Mouse (Mus musculus) kidney, postnatal 36 days (tissue): Measurements from ENCODE around the gene Slc2a3.
"Not testable (repeated sequence)": the region's sequence is repeated elsewhere in the genome, so short reads cannot be mapped to it uniquely, and the experiment has no call there.

Experiments used
- DNase-seq, 2 experiments: peaks; one replicate each; pipeline ENCODE4 v3.0.0; 2021 to 2022; ENCODE audit warnings: mixed read lengths in 2 of 2

The Slc2a3 gene

DNA sequence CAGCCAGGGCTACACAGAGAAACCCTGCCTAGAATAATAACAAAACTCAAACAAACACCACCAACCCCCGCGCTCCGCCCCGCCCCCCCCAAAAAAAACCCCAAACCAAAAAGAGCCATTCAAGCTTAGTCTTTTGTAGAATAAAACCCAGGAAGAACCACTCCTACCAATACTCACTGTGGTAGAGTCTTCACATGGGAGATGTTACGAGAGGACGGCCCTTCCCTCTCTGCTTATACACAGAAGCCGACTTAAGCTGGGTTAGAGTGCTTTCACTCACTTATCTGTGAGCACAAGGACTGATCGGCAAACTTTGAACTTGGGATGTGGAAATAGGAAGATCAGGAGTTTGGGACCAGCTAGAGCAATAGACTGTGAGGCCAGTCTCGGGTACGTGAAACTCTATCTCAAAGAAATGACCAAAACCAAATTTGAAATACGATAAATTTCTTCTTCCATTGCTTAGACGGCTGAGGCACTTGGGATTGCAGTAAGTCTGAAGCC lies 95.1 kb downstream of the Slc2a3 start:
- DNase-seq = no peak

- no peak for DNase-seq
These were observed 97.7 kb downstream of the Slc2a3 start for GRCm38 (mm10) chr6:122703706-122704105.

- no peak for DNase-seq
These were observed 98.2 kb downstream of the Slc2a3 start for GRCm38 (mm10) chr6:122703251-122703650.

DNA sequence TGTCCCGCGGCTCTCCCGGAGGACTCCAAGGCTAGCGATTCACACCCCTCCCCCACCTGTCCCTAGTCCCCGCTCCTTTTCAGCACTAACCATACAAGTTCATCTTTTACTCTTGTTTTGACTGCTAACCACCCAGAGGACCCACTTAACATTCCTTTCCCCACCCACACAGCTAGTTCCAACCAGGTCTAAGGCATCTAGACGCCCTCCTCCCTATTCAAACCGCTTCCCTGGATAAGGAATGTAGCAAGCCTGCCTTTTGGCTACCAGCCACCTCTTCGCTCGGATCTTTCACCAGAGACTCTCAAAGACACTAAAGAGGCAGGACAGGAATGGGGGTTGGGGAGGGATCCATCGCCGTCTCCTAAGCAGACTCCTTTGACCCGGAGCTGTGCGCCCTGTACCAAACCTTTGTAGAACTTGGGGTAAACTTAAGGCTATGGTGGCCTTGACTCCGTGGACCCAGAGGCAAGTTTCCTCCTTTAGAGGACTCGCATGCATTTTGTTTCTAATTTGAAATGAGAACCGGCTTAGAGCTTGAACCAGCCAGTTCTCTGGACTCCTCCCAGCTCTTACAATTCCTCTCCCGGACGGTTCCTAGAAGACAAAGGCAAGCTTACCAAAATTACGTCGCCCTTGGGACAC lies 98.8 kb downstream of the Slc2a3 start:
- DNase-seq = peak; percentile 71 to 75

DNA sequence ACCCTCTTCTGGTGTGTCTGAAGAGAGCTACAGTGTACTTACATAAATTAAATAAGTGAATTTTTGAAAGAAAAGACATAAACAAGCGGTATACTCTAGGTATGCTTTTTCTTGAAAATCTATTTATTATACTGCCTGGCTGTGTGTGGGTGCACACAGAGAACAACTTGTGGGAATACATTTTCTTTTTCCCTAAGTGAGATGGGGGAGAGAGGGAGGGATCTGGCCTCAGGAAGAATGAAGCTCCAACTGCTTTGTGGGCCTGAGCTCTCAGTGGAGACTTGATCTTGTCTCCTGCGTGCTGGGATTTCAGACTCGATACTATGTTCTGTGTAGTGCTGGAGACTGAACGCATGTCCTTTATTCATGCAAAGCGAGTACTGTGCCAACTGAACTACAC lies 99.6 kb downstream of the Slc2a3 start:
- DNase-seq = no peak

DNA sequence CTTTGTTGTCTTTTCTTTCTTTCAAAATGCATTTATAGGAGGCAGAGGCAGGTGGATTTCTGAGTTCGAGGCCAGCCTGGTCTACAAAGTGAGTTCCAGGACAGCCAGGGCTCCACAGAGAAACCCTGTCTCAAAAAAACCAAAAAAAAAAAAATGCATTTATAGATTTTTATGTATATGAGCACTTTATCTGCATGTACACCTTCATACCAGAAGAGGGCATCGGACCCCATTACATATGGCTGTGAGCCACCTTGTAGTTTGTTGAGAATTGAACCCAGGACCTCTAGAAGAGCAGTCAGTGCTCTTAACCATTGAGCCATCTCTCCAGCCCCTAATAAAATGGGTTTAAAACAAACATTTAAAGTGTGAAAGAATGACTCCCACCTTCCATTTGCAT lies 101.8 kb downstream of the Slc2a3 start:
- DNase-seq = not testable (repeated sequence)

DNA sequence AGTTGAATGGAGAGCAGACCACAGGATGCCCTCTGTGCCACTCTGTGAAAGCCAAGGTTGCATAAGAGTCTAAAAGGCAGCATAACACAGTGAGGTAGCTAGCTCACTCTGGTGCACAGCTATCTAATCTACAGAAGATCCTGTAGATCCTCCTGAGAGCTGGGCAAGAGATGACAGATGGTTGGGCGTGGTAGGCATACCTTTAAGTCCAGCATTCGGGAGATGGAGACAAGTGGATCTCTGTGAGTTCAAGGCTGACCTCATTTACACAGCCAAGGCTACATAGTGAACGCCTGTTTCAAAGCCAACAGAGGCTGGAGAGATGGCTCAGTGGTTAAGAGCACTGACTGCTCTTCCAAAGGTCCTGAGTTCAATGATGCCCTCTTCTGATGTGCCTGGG lies 106.0 kb downstream of the Slc2a3 start:
- DNase-seq = no peak

DNA sequence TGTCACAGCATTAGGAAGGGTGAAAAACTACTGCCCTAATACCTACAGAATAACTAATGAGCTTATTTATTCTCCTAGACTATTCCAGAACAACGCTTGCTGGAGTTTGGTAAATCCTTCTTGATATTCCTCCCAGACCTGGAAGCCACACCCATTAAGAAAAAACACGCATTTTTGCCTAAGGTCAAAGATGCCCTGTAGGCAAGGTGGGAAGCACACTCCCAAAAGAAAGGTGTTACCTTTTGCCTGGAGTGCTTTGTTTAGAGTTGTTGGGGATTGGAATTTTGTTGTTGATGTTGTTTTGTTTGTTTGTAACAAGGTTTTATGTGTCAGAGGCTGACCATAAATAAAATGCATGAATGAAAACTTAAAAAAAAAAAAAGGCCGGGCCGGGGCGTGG lies 111.4 kb downstream of the Slc2a3 start:
- DNase-seq = no peak

GRCm38 (mm10) chr6:122689411-122690055 lies 111.9 kb downstream of the Slc2a3 start:
- no peak for DNase-seq

DNA sequence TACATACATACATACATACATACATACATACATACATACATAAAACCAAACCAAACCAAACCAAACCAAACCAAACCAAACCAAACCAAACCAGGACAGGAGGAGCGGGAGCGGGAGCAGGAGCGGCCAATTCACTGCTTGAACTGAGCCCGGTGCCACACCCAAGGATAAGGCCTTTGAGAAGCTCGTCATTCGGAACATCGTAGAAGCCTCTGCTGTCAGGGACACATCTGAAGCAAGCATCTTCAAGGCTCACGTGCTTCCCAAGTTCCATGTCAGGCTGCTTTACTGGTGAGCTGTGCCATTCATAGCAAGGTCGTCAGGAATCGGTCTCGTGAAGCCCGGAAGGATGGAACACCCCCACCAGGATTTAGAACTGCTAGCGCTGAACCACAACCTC lies 114.7 kb downstream of the Slc2a3 start:
- no peak for DNase-seq

GRCm38 (mm10) chr6:122682646-122683045 lies 118.8 kb downstream of the Slc2a3 start:
- DNase-seq = no peak
